Mouse (Mus musculus): ENCODE measurements around the gene Racgap1.

Gene Racgap1

GRCm38 (mm10) chr15:99589237-99589636 is 62.2 kb downstream of the Racgap1 start:
- no peak for DNase-seq

GRCm38 (mm10) chr15:99586525-99586924 is 64.9 kb downstream of the Racgap1 start:
- no peak for DNase-seq

GRCm38 (mm10) chr15:99585741-99586140 is 65.7 kb downstream of the Racgap1 start:
- DNase-seq, result no peak

GRCm38 (mm10) chr15:99584407-99585202 is 66.9 kb downstream of the Racgap1 start:
- no peak for DNase-seq

GRCm38 (mm10) chr15:99583463-99584344 is 67.8 kb downstream of the Racgap1 start:
- no peak for DNase-seq

- no peak for DNase-seq
Measured at GRCm38 (mm10) chr15:99578802-99579485, 72.5 kb downstream of the Racgap1 start, which contains the start of gene Aqp2. Gene Aqp2 (plus strand): TSS chr15:99579055.

All from right cerebral cortex, postnatal 25 days (tissue).